Comparison of ENCODE assay signal across 10 mouse cellular contexts in the genomic region with DNA sequence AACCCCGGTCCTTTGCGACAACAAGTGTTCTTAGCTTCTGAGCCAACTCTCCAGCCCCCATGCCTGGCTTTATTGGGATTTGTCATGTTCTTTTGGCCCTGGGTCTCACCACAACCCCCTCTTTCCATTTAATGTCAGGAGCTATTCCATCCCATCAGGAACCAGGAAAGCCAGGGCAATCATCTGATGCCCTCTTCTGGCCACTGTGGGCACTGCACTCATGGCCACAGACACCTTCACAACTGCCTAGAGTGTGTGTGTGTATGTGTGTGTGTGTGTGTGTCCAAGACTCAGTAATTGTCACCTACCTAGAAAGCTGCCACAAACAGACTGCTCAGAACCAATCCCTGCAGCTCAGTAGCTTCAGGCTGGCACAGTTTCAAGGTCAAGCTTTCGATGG. TPM values are rescaled to one million over a fixed set of nuclear protein-coding genes. Genes with fewer than 3 reads are reported as not detected.
DNase-seq lines count a peak whose midpoint lies in the region; ATAC-seq and TF ChIP-seq lines count a peak whose summit lies in the region.
"Had no signal": no experiment of that assay in that cellular context is flagged by ENCODE, and none has a peak within 500 bp of the region (broad histone marks: within the 10 kb centered on the region; RNA-seq: fewer than 3 reads in every experiment).

No protein-coding gene starts in this region.

- no peaks in the 10 kb centered on the region for H3K79me2 ChIP-seq in MEL (ENCODE audit: control insufficient read depth, insufficient read depth, low read length, poor library complexity)

- peak; percentile 75 for TF ChIP-seq RAD21 in MEL (IDR thresholded peaks at IDR 0.05; ENCODE audit: low read depth, low read length)

- no peak for TF ChIP-seq EP300 in MEL (IDR thresholded peaks at IDR 0.05; ENCODE audit: low read depth in 1 of 2, low read length in 2 of 2)

- no peaks in the 10 kb centered on the region for H3K9me3 ChIP-seq in MEL (replicated peaks; ENCODE audit: insufficient read depth, low read length)
- H3K9me3 ChIP-seq: heart, embryonic 13.5 days; megakaryocyte, embryonic 14.5 days had no signal

- 0 out of 4 replicates have a peak, but pooled peaks cover 0 to 14% of the 10 kb centered on the region in 2 experiments for H3K4me1 ChIP-seq in MEL (ENCODE audit: control insufficient read depth in 1 of 2, insufficient read depth in 2 of 2, low read length in 2 of 2)

- DNase-seq in cerebellum, postnatal 10 days: peak; percentile 67 to 75
- DNase-seq in cerebellum, adult 9-11 months: no peak
- DNase-seq in layer of hippocampus, adult 2 months (ENCODE audit: low spot score in 2 of 2): no peak
- no peak for DNase-seq in layer of hippocampus, postnatal 36 days
- DNase-seq in MEL (ENCODE audit: low read depth, low spot score): peak; percentile 59
- DNase-seq in lung, postnatal 4 days: peak; percentile 38 to 64
- DNase-seq in thymus, postnatal 4 days: peak; percentile 73

- H3K9ac ChIP-seq in MEL (ENCODE audit: control insufficient read depth, low read depth, low read length, poor library complexity, severe bottlenecking): no peak overlapping the region
- H3K9ac ChIP-seq: heart, embryonic 13.5 days had no signal

- 0 out of 4 replicates have a peak, but pooled peaks cover 0 to 2% of the 10 kb centered on the region in 2 experiments for H3K27me3 ChIP-seq in MEL (ENCODE audit: control insufficient read depth in 1 of 2, insufficient read depth in 2 of 2, low read length in 2 of 2)
- H3K27me3 ChIP-seq: heart, embryonic 13.5 days had no signal

- no peak overlapping the region for H3K4me3 ChIP-seq in layer of hippocampus, adult 2 months
- H3K4me3 ChIP-seq in MEL (ENCODE audit: control insufficient read depth in 1 of 2, insufficient read depth in 1 of 2, low read depth in 2 of 2, low read length in 2 of 2): no peak overlapping the region
- H3K4me3 ChIP-seq: heart, embryonic 13.5 days; megakaryocyte, embryonic 14.5 days had no signal

- peak; percentile 85 for ATAC-seq in erythroid progenitor cell, adult 5-6 weeks (replicated peaks; ENCODE audit: low FRiP score, poor library complexity, severe bottlenecking)

- no peaks in the 10 kb centered on the region; a peak in 1 of 4 replicates for H3K36me3 ChIP-seq in MEL (ENCODE audit: control insufficient read depth in 1 of 2, insufficient read depth in 2 of 2, low read length in 2 of 2)
- H3K36me3 ChIP-seq: heart, embryonic 13.5 days had no signal

- H3K27ac ChIP-seq in layer of hippocampus, adult 2 months: no peak overlapping the region
- no peak overlapping the region for H3K27ac ChIP-seq in MEL (ENCODE audit: control insufficient read depth, low read depth, low read length)
- H3K27ac ChIP-seq: heart, embryonic 13.5 days had no signal

- TF ChIP-seq CTCF in layer of hippocampus, adult 2 months (conservative IDR thresholded peaks at IDR 0.05): peak; percentile 73
- peak; percentile 81 to 96 (median 84) for TF ChIP-seq CTCF in MEL (IDR thresholded peaks at IDR 0.05 in 2 of 3, conservative IDR thresholded peaks at IDR 0.05 in 1 of 3; ENCODE audit: control insufficient read depth in 1 of 3, insufficient read depth in 1 of 3, low read depth in 2 of 3, low read length in 3 of 3, poor library complexity in 1 of 3, severe bottlenecking in 1 of 3)

- TF ChIP-seq POLR2A in MEL (IDR thresholded peaks at IDR 0.05; ENCODE audit: control insufficient read depth in 1 of 2, insufficient read depth in 1 of 2, low read depth in 1 of 2, low read length in 2 of 2, poor library complexity in 1 of 2): no peak

TF ChIP-seq in MEL, 35 proteins besides CTCF, POLR2A, EP300 and RAD21:
- TF ChIP-seq ZKSCAN1 (IDR thresholded peaks at IDR 0.05; ENCODE audit: low read depth, low read length) (no peak), ELF1 (IDR thresholded peaks at IDR 0.05; ENCODE audit: low read depth, low read length) (no peak), MYB (IDR thresholded peaks at IDR 0.05; ENCODE audit: low read depth, low read length) (no peak), TCF12 (IDR thresholded peaks at IDR 0.05; ENCODE audit: low read depth, low read length) (no peak), ZC3H11A (IDR thresholded peaks at IDR 0.05; ENCODE audit: low read depth, low read length) (peak; percentile 77), SMC3 (IDR thresholded peaks at IDR 0.05; ENCODE audit: low read depth, low read length) (peak; percentile 83)

RNA-seq across cellular contexts. Expression of gene Usp10, which starts 23.0 kb away (rescaled TPM):
- total RNA-seq in layer of hippocampus, adult 2 months (2021): 10 to 100 TPM; 93.6 to 98.1 TPM
- 10 to 100 TPM; 86.6 to 95.8 TPM for total RNA-seq in layer of hippocampus, postnatal 36 days (2021)
- total RNA-seq in MEL (2012; rRNA removed): 205 and 227 TPM in 2 replicates
- polyA plus RNA-seq in MEL (2012; ENCODE audit: insufficient read depth in 1 of 2, insufficient read length in 2 of 2, low read depth in 1 of 2, low replicate concordance in 2 of 2, missing spikeins in 1 of 2): 100 to 1,000 TPM; 263 to 398 TPM
- 47.8 and 119 TPM in 2 replicates for total RNA-seq in erythroid progenitor cell, adult 5-6 weeks (2015; ENCODE audit: low replicate concordance)
- total RNA-seq in erythroid progenitor cell, adult 5-6 weeks (2017; ENCODE audit: low replicate concordance): 77.7 and 112 TPM in 2 replicates

RNA-seq across cellular contexts. Expression of gene Gm20388, which starts 23.5 kb away (rescaled TPM):
- 1 to 10 TPM; 2.2 to 7.6 TPM for total RNA-seq in layer of hippocampus, adult 2 months (2021)
- total RNA-seq in layer of hippocampus, postnatal 36 days (2021): 10 to 100 TPM in 1 of 2 experiments, not detected in 1; 12.7 TPM
- 8.1 and 11.1 TPM in 2 replicates for total RNA-seq in MEL (2012; rRNA removed)
- polyA plus RNA-seq in MEL (2012; ENCODE audit: insufficient read depth in 1 of 2, insufficient read length in 2 of 2, low read depth in 1 of 2, low replicate concordance in 2 of 2, missing spikeins in 1 of 2): 10 to 100 TPM in 1 of 2 experiments, not detected in 1; 17.8 TPM
- 4.2 and 5.0 TPM in 2 replicates for total RNA-seq in erythroid progenitor cell, adult 5-6 weeks (2015; ENCODE audit: low replicate concordance)
- total RNA-seq in erythroid progenitor cell, adult 5-6 weeks (2017; ENCODE audit: low replicate concordance): 7.4 TPM in 1 of 2 replicates, not detected in the other
- polyA plus RNA-seq: heart, embryonic 13.5 days had no signal

RNA-seq across cellular contexts. Expression of gene Klhl36, which starts 25.1 kb away (rescaled TPM):
- 1 to 10 TPM; 7.7 to 8.4 TPM for total RNA-seq in layer of hippocampus, adult 2 months (2021)
- 1 to 10 TPM; 7.1 to 8.3 TPM for total RNA-seq in layer of hippocampus, postnatal 36 days (2021)
- 4.5 and 4.6 TPM in 2 replicates for total RNA-seq in MEL (2012; rRNA removed)
- polyA plus RNA-seq in MEL (2012; ENCODE audit: insufficient read depth in 1 of 2, insufficient read length in 2 of 2, low read depth in 1 of 2, low replicate concordance in 2 of 2, missing spikeins in 1 of 2): 1 to 10 TPM in 1 of 2 experiments, not detected in 1; 6.6 TPM
- total RNA-seq in erythroid progenitor cell, adult 5-6 weeks (2015; ENCODE audit: low replicate concordance): 1.1 TPM in 1 of 2 replicates, not detected in the other
- total RNA-seq in erythroid progenitor cell, adult 5-6 weeks (2017; ENCODE audit: low replicate concordance): 1.8 and 2.3 TPM in 2 replicates

RNA-seq across cellular contexts. Expression of gene Cotl1, which starts 46.8 kb away (rescaled TPM):
- 100 to 1,000 TPM; 138 to 139 TPM for total RNA-seq in layer of hippocampus, adult 2 months (2021)
- total RNA-seq in layer of hippocampus, postnatal 36 days (2021): 100 to 1,000 TPM; 129 to 137 TPM
- total RNA-seq in MEL (2012; rRNA removed): 60.5 and 70.3 TPM in 2 replicates
- polyA plus RNA-seq in MEL (2012; ENCODE audit: insufficient read depth in 1 of 2, insufficient read length in 2 of 2, low read depth in 1 of 2, low replicate concordance in 2 of 2, missing spikeins in 1 of 2): 100 to 1,000 TPM in 1 of 2 experiments, not detected in 1; 114 TPM
- 17.2 and 53.0 TPM in 2 replicates for total RNA-seq in erythroid progenitor cell, adult 5-6 weeks (2015; ENCODE audit: low replicate concordance)
- 60.7 and 71.3 TPM in 2 replicates for total RNA-seq in erythroid progenitor cell, adult 5-6 weeks (2017; ENCODE audit: low replicate concordance)

Comparison
In these comparisons a context has a peak if more than half of its experiments do, and no peak if none do; other contexts are left out.
1. DNase-seq: peak in cerebellum, postnatal 10 days (2 of 2), MEL (single experiment), lung, postnatal 4 days (2 of 2) and thymus, postnatal 4 days (single experiment); none in cerebellum, adult 9-11 months (single experiment), layer of hippocampus, adult 2 months (0 of 2) and layer of hippocampus, postnatal 36 days (0 of 2).